Mouse (Mus musculus): ENCODE results near the gene Vtn. TPM values are rescaled to one million over a fixed set of nuclear protein-coding genes. Genes with fewer than 3 reads are reported as not detected.
A peak's percentile ranks its signal among the peaks of the same experiment; 100 is the strongest.

Gene Vtn
- total RNA-seq (2014; fragmentation: Nextera tagmentation), result not detected in 2 replicates
- total RNA-seq (2017), result not detected in 2 replicates

- no peak for ATAC-seq (replicated peaks; ENCODE audit: poor library complexity, severe bottlenecking)
These were observed at the start of gene Vtn for GRCm38 (mm10) chr11:78499004-78499403. TSS of gene Vtn (plus strand) at chr11:78499091.

- no peak; the same call in 1 of the 2 replicates for ATAC-seq (replicated peaks; ENCODE audit: poor library complexity, severe bottlenecking)
These were observed 48.6 kb upstream of the Vtn start for GRCm38 (mm10) chr11:78450337-78450736.

GRCm38 (mm10) chr11:78453675-78454074 is 45.2 kb upstream of the Vtn start:
- no peak for ATAC-seq (replicated peaks; ENCODE audit: poor library complexity, severe bottlenecking)

- no peak for ATAC-seq (replicated peaks; ENCODE audit: poor library complexity, severe bottlenecking)
These were observed 44.6 kb upstream of the Vtn start for GRCm38 (mm10) chr11:78454276-78454675.

GRCm38 (mm10) chr11:78455308-78455707 is 43.6 kb upstream of the Vtn start:
- peak; percentile 43 for ATAC-seq (replicated peaks; ENCODE audit: poor library complexity, severe bottlenecking)

GRCm38 (mm10) chr11:78458740-78459139 is 40.2 kb upstream of the Vtn start:
- ATAC-seq (replicated peaks; ENCODE audit: poor library complexity, severe bottlenecking), result peak; percentile 96

GRCm38 (mm10) chr11:78461894-78462293 is 37.0 kb upstream of the Vtn start:
- ATAC-seq (replicated peaks; ENCODE audit: poor library complexity, severe bottlenecking), result no peak

- no peak for ATAC-seq (replicated peaks; ENCODE audit: poor library complexity, severe bottlenecking)
These were observed 36.2 kb upstream of the Vtn start for GRCm38 (mm10) chr11:78462669-78463068.

- ATAC-seq (replicated peaks; ENCODE audit: poor library complexity, severe bottlenecking), result no peak
These were observed 35.4 kb upstream of the Vtn start for GRCm38 (mm10) chr11:78463286-78464036.

GRCm38 (mm10) chr11:78465116-78465515 is 33.8 kb upstream of the Vtn start:
- no peak for ATAC-seq (replicated peaks; ENCODE audit: poor library complexity, severe bottlenecking)

GRCm38 (mm10) chr11:78465568-78466180 is 33.2 kb upstream of the Vtn start, which contains the start of gene Slc46a1:
TSS of gene Slc46a1 (plus strand) at chr11:78465697.
- peak; percentile 96 for ATAC-seq (replicated peaks; ENCODE audit: poor library complexity, severe bottlenecking)

GRCm38 (mm10) chr11:78466242-78466912 is 32.5 kb upstream of the Vtn start:
- no peak for ATAC-seq (replicated peaks; ENCODE audit: poor library complexity, severe bottlenecking)

- no peak for ATAC-seq (replicated peaks; ENCODE audit: poor library complexity, severe bottlenecking)
These were observed 31.4 kb upstream of the Vtn start for GRCm38 (mm10) chr11:78467515-78467914.

- ATAC-seq (replicated peaks; ENCODE audit: poor library complexity, severe bottlenecking), result no peak
These were observed 31.0 kb upstream of the Vtn start for GRCm38 (mm10) chr11:78467932-78468331.

- ATAC-seq (replicated peaks; ENCODE audit: poor library complexity, severe bottlenecking), result no peak
These were observed 27.4 kb upstream of the Vtn start for GRCm38 (mm10) chr11:78471326-78472103.

GRCm38 (mm10) chr11:78475289-78475688 is 23.6 kb upstream of the Vtn start:
- peak; percentile 88 for ATAC-seq (replicated peaks; ENCODE audit: poor library complexity, severe bottlenecking)

- no peak for ATAC-seq (replicated peaks; ENCODE audit: poor library complexity, severe bottlenecking)
These were observed 15.3 kb upstream of the Vtn start for GRCm38 (mm10) chr11:78483639-78484038.

GRCm38 (mm10) chr11:78488168-78488567 is 10.7 kb upstream of the Vtn start:
- peak; percentile 72 for ATAC-seq (replicated peaks; ENCODE audit: poor library complexity, severe bottlenecking)

- peak; percentile 72 for ATAC-seq (replicated peaks; ENCODE audit: poor library complexity, severe bottlenecking)
These were observed 8.1 kb upstream of the Vtn start for GRCm38 (mm10) chr11:78490781-78491241.

- 0 out of 2 replicates have a peak, but pooled peaks have one; percentile 17 for ATAC-seq (replicated peaks; ENCODE audit: poor library complexity, severe bottlenecking)
These were observed 3.0 kb upstream of the Vtn start for GRCm38 (mm10) chr11:78495904-78496303.

Data from granulocyte monocyte progenitor cell, adult 5-6 weeks (primary cell).